Mouse (Mus musculus) cerebral cortex, adult 2 months (tissue): ENCODE data around the gene Rhov.

Source experiments
- WGBS: fragments of 180-500 bp; shearing (Covaris S2); methylation state at CpG from one replicate; pipeline ENCODE4 v1.1.7; 2018; 5-methylcytosine and 5-hydroxymethylcytosine counted together

The Rhov gene

DNA sequence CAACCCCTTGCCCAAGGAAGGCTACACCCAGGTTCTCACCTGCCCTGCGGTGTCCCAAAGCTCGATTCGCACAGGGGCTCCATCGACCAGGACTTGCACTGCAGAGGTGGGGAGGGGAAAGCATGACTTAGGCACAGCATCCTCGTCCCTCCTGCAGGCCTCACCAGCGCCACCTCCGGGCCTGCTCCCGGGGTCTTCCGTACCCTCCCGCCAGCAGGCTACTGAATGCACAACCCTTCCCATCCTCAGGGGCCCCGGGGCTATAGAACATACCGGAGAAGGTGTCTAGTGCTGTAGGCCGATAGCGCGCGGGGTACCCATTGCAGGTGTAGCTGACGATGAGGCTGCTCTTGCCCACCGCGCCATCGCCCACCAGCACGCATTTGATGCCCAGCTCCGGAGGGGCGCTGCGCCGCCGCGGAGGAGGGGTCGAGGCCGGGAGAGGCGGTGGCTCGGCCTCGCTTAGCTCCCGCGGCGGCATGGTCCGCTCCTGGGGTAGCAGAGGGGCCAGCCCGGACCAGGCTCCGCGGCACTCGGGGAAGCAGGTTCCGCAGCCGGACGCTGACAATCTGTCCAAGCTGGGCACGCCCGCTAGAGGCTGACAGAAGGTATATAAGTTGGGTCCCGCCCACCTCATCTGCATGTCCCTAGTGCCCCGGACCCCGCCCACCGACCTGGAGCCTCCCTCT is at the start of gene Rhov:
Gene Rhov (minus strand): TSS at position 630 of the 689 bp plus-strand sequence.
- WGBS = 2% methylated on average over 49 of the region's 49 CpGs

DNA sequence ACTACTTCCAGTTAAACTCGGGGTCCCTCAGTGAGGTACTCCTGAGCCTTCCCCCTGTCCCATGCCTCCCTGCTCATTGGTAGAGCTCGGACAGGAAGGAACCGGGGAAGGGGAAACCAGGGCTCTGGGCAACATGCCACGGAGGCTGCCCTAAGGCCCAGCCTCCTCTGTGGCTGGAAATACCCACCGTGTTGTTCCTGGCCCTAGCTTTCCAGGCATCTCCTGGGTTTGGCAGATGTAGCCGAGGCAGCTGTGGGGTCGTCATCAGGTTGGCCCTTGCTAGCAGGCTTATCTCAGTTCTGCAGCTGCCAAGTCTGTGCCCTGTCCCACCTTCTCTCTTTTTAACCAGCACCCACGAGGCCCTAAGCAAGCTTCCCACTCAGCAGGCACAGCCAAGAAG is 49.5 kb upstream of the Rhov start:
- 66% methylated on average over 8 of the region's 8 CpGs for WGBS

DNA sequence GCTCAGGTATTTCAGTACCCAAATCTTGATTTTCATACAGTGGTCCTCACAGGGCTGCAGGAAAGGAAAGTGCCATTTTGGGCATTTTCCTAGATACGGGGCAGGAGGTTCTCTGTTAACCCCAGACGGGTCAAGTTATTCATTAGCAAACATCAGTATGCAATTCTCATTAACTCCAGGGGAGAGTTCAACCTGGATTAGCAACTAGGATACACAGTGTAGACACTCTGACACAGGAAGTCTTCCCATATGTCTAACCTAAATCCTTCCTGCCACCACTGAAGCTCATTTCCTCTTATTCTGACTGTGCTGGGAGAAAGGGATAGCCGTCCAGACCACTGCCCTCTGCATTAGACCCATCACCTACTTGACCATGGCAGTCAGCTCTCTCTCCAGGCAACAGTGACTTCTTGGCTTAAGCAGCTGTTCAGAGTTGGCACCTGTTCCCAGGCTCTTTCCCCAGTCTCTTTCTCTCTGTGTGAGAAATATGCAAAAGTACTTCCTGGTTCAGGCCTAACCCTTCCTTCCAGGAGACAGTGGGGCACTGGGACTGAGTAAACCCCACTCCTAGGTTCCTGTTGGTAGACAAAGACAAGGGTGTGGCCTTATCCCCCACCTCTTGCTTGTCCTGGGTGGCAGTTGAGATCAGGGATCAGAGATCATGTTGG is 47.1 kb upstream of the Rhov start:
- 81% methylated on average over 3 of the region's 3 CpGs for whole genome bisulfite sequencing

DNA sequence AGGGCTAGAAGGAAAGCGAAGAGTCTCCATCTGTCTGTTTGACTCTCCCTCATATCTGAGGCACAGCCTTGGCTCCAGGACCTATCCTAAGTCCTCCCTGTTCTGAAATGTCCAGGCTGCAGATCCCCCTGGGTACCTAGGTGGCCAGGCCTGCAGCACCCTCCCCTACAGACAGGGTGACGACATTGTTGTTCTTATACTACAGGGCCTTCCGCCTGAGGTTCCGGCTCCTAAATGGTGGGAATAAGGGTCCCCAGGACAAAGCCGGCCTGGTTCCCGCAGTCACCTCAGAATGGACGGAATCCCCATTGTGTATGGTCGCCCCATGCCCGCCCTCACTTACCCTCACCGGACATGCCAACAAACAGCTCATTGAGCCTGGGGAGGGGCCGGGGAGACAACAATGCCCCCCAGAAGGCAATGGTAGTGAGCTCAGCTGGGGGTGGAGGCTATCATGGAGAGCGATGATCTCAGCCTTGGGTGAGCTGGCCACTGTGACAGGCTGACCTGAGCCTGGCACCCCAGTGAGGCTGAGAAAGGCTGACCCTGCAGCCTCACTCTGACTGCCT is 43.8 kb upstream of the Rhov start:
- WGBS = 68% methylated on average over 12 of the region's 12 CpGs

DNA sequence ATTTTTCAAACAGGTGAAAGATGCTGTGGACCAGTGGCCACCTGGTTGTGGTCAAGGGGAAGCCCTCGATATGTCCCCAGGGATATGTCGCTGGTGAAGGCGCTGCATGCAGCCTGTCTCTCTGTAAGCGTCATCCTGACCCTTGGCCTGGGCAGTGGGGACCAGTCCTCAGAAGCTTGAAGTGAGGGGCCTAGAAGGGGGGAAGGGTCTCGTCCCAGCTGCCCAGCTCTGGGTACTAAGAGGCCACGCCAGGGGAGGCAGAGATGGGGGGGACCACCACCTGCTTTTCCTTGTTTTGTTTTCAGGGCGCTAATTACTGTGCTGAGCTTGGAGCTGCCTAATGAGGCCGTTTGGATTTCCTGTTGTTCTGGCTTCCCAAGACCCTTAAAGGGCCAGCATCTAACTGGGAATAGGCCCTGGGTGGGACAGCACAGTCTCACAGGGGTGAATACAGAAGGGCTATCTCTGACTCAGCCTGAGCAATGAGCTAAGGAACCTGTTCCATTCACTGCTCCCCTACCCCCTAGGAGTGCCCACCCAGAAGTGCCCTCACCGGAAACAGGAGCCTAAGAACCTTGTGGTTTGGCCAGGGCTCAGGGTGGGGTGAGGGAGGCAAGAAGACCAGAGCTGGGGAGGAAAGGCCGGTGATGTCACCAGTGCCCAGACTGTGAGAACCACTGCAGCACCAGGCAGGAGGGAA is 42.9 kb upstream of the Rhov start:
- 54% methylated on average over 10 of the region's 10 CpGs for WGBS

DNA sequence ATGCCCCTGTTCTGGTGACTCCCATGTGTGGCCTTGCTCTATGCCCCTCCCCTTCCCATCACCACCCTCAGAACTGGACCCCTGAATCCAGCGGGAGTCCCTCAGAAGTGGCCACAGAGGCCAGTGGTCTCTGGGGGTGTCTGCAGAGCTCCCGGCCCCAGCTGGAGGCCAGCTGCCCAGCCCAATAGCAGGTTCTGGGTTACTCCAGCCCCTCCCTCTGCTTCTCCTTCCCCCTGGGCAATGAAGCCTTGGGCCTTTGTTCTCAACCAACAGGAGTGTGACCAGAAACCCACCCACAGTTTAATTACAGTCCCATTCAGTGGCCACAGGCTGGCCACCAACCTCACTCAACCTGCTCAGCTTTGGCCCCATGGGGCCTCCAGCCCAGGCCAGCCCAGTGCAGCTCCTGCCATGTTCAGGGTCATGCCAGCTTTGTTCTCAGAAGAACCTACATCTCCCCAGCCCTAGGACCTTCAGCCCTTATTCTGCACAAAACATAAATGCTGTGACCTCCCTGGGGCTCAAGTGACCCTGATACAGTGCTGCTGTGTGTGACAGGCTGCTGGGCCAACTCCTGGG is 41.4 kb upstream of the Rhov start:
- WGBS = 80% methylated on average over 2 of the region's 2 CpGs

DNA sequence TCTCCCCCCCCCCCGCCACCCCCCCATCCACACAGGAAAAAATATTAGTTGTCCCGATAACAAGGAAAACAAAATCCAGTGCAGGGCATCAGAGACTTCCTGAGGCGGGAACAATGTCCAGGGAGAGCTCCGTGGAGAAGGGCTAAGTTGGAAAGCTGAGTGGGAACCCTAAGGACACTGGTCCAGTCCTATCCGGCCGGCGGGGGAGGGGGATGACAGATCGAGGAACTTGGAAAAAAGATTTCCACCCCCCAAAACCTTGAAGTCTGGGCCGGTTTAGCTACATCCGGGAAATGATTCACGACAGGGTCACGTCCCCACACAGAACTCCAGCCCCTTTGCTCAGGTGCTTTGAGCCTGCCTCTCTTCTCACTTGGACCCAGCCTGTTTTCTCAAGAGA is 40.5 kb upstream of the Rhov start:
- 65% methylated on average over 12 of the region's 12 CpGs for WGBS

DNA sequence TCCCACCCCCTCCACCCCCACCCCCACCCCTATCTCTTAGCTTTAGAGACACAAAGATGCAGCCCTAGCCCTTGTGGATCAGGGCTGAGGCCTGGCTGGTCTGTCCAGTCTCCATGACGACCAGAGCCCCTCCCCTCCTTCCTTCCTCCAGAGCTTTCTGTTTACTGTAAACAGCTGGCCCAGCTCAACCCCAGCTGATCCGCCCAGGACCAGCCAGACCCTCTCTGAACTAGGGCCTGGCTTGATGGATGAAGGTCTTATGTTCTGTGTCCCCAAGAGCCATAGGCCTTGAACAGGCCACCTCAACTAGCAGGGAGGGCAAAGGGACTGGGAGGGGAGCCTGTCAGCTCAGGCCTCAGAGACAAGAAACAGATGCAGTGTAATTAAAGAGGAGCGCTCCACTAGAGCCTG is 33.7 kb upstream of the Rhov start:
- 49% methylated on average over 3 of the region's 3 CpGs for WGBS

DNA sequence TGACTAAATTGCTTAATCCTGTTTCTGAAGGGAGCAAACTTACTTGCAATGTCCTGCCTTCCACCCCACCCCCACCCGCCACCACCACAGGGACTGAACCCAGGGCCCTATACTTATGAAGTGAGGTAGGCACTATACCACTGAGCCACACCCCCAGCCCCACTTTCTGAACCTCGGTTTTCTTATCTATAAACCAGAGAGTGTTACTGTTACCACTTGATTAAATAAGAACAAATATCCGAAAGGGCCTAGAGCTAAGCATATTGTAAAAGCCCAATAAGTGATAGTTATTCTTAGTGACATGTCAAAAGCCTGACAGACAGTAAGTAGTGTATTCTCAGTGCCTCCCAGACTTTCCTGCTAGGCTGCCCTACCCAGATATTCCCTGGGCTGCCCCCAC is 33.3 kb upstream of the Rhov start:
- WGBS = 84% methylated on average over 3 of the region's 3 CpGs

DNA sequence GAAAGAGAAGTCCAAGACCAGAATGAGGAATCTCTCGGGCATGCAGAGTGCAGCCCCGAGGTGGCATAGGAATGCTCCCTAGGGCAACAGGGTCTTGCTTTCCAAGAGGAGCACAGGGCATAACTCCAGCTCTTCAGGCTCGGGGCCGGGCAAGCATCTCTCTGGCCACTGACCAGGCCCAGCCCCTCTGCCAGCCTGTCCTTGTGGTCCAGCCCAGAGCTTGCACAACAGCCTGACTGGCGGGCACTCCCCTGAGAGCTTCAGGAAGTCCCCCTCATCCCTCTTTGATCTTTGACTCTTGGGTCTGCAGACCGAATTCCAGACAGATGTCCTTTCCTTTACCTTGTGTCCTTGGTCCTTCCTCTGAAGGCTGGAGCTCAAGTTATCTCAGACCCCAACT is 31.8 kb upstream of the Rhov start:
- 84% methylated on average over 6 of the region's 6 CpGs for WGBS

DNA sequence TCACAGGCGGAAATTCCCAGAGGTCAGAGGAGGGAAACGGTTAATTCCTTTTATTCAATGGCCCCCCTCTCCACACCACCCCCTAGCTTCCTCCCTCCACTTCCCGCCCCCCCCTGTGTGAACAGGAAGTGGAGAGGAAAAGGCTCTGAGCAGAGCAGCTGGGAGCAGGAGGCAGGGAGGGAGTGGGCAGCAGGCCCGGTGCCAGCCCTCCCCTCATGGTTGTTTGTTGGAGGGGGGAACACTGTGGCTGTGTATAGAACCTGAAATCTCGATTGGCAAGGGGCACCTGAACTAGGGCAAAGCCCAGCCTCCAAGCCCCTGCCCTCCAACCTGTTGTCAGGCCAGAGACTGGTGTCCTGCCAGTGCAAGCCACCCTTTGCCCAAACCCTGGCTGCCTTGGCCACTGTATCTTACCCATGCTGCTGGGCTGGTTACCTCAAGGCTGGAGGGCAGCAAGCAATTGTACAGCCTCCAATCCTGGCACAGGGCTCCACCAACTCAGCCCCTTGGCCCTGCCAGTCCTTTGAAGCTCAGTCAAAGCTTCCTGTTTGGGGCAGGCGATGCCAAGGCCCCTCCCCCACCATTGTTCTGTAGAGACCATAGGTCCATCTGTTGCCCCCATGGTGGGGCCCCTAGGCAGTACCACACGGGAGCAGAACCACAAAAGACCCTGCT is 29.9 kb upstream of the Rhov start:
- 35% methylated on average over 7 of the region's 7 CpGs for WGBS

DNA sequence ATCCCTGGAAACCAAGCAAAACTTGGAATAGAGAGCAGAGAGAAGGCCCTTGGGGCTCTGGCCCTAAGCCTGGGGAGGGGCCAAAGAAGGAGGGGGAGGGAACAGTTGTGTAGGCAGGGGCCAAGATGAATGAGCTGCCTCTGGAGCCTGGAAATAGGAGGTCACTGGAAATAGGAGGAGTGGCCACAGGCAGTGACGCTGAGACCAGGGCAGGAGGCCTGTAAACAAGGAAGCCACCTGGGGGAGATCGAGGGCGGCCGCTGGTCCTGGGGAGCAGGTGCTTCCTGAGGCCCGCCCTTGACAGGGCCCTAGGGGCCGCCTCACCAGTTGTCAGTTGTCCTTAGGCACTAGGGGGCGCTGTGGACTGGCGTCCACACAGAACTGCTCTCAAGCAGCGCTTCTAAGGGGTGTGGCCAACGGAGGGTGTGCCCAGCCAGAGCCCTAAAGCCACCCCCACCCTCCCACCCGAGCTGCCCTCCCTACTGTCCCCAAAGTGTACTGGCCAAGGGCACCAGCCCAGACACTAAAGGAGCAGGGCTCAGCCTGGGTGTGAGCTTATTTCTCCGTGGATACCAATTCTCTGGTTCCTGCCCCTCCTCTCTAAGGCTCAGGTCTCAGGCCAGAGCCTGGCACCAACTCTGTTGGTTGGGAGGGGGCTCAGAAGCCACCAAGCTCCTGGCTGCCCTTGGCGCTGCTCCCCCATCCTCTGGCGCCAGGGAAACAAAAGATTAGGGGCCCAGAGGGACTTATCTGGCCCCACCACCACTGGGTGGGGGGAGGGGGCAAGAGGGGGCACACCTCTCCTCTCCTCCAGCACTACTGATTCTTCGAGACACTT is 29.1 kb upstream of the Rhov start:
- 21% methylated on average over 15 of the region's 15 CpGs for WGBS

DNA sequence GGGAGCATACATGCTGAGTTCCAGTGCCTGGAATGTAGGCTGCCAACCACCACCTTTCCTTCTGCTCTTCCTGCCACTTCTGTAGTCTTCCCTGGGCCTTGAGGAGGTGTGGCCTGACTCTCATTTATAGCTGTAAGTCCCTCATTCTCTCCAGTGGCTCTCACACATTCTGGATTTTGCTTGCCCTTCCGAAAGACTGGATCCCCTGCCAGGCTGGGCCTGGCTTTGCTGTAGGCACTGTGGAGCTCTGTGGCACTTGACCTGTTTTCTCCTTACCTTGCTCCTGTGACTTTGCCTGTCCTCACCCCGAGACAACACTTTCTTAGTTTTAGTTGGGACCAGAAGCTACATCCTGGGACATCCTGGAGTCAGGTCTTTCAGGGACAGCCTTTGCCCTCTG is 27.8 kb upstream of the Rhov start:
- WGBS = 78% methylated on average over 2 of the region's 2 CpGs

DNA sequence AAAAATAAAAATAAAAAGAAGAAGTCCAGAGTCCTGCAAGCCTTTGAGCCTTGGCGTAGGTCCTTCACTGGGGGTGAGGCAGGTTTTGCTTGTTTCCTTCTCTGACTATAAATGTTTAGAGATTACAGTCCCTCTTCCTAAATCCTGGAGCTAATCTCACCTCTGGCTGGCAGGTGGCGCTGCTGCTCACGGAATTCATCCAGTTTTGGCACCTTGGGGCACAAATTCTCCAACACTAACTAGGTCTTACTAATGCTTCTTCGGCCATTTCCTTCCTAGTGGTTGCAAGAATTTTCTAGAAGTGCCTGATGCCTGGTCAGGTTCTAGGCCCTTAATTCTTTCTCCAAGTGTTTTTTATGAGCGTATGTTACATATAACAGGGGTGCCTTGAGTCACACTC is 27.3 kb upstream of the Rhov start:
- 32% methylated on average over 5 of the region's 5 CpGs for WGBS

DNA sequence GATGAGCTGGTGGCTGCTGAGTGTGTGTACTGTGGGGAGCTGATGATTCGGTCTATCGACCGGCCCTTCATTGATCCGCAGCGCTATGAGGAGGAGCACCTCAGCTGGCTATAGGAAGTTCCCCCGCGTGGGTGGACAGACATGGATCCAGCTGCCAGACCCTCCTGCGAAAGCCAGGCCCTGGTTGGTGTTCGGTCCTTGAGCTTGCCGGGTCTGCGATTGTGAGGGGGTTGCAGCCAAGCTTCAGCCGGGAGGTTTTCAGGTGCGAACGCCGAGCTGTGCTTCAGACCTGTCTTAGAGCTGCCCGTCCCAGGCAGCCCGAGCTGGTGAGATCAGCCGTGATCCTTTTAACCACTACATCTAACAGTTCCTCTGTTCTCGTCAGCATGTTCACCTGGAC is 26.4 kb upstream of the Rhov start:
- WGBS = 94% methylated on average over 19 of the region's 19 CpGs

DNA sequence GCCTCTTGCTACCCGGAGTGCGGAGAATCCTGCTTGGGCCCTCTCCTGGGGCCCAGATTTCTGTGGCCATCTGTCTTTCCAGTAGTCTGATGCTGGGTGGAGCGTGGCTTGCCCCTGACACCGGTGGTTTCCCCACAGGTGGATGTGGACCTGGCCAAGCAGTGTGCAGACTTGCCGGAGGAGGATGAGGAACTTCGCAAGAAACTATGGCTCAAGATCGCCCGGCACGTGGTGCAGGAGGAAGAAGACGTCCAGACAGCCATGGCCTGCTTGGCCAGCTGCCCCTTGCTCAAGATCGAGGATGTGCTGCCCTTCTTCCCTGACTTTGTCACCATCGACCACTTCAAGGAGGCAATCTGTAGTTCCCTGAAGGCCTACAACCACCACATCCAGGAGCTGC is 25.7 kb upstream of the Rhov start:
- WGBS = 87% methylated on average over 12 of the region's 12 CpGs

DNA sequence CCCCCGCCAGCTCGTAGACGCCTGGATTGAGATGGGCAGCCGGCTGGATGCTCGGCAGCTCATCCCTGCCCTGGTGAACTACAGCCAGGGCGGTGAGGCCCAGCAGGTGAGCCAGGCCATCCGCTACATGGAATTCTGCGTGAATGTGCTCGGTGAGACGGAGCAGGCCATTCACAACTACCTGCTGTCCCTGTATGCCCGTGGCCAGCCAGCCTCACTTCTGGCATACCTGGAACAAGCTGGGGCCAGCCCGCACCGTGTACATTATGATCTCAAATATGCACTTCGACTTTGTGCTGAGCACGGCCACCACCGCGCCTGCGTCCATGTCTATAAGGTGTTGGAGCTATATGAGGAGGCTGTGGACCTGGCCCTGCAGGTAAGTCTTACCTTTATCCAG is 23.3 kb upstream of the Rhov start:
- WGBS = 94% methylated on average over 18 of the region's 18 CpGs

DNA sequence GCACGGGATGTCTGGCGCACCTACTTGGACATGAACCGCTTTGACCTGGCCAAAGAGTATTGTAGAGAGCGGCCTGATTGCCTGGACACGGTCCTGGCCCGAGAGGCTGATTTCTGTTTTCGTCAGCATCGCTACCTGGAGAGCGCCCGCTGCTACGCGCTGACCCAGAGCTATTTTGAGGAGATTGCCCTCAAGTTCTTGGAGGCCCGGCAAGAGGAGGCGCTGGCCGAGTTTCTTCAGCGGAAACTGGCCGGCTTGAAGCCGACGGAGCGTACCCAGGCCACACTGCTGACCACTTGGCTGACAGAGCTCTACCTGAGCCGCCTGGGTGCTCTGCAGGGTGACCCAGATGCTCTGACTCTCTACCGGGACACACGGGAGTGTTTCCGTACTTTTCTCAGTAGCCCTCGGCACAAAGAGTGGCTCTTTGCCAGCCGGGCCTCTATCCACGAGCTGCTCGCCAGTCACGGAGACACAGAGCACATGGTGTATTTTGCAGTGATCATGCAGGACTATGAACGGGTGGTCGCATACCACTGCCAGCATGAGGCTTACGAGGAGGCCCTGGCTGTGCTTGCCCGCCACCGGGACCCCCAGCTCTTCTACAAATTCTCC is 22.8 kb upstream of the Rhov start:
- WGBS = 84% methylated on average over 34 of the region's 34 CpGs

DNA sequence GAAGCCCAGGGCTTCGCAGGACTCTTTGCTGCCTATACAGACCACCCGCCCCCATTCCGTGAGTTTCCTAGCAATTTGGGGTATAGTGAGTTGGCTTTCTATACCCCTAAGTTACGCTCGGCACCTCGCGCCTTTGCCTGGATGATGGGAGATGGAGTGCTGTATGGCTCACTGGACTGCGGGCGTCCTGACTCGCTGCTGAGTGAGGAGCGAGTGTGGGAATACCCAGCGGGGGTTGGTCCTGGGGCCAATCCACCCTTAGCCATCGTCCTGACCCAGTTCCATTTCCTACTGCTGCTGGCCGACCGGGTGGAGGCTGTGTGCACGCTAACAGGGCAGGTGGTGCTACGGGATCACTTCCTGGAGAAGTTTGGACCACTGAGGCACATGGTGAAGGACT is 22.2 kb upstream of the Rhov start:
- 96% methylated on average over 17 of the region's 17 CpGs for WGBS

DNA sequence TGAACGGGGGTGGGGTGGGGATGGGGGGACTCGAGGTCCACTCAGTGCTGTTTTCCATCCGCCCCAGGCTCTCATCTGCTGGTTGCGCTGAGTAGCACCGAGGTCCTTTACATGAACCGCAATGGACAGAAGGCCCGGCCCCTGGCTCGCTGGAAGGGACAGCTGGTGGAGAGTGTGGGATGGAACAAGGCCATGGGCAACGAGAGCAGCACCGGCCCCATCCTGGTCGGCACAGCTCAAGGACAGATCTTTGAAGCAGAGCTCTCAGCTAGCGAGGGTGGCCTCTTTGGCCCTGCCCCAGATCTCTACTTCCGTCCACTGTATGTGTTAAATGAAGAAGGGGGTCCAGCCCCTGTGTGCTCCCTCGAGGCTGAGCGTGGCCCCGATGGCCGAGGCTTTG is 21.8 kb upstream of the Rhov start:
- 92% methylated on average over 17 of the region's 17 CpGs for WGBS
